Comparison of ENCODE assay signal across 9 mouse cellular contexts in the genomic region with DNA sequence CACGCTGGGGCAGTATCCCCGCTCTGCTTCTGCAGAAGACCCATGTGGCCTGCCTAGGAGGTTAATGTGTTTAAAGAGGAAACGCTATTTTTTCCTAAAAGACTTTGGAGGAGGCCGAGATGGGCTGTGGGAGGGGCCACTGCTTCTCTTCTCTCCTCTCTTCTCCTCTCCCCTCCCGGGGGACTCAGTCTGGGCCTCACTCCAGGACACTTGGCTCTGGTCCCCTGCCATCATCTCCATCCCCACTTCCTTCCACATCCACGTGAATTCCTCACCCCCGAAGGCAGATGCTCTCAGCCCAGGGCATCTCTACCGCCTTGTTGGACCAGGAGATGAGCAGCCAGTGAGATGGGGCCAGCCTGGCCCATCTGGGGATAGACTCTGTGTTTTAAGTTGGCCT.
DNase-seq lines count a peak whose midpoint lies in the region; ATAC-seq lines count a peak whose summit lies in the region.
"Had no signal": no experiment of that assay in that cellular context is flagged by ENCODE, and none has a peak within 500 bp of the region (broad histone marks: within the 10 kb centered on the region; RNA-seq: fewer than 3 reads in every experiment).

No protein-coding gene starts in this region.

- no peak overlapping the region for H3K27ac ChIP-seq in forebrain, embryonic 11.5 days (ENCODE audit: low read depth, low read length)
- H3K27ac ChIP-seq: neural tube, embryonic 13.5 days had no signal

- no peaks in the 10 kb centered on the region for H3K36me3 ChIP-seq in forebrain, embryonic 11.5 days (ENCODE audit: control insufficient read depth, insufficient read depth, low read length)
- H3K36me3 ChIP-seq: neural tube, embryonic 13.5 days had no signal

- no peak overlapping the region for H3K4me3 ChIP-seq in forebrain, embryonic 11.5 days (ENCODE audit: low read depth, low read length)
- H3K4me3 ChIP-seq: neural tube, embryonic 13.5 days had no signal

- H3K9me3 ChIP-seq in forebrain, embryonic 11.5 days (ENCODE audit: control insufficient read depth, low read length) = no peaks in the 10 kb centered on the region
- H3K9me3 ChIP-seq: neural tube, embryonic 13.5 days had no signal

- peak; percentile 21 to 23 for DNase-seq in layer of hippocampus, postnatal 36 days
- no peak for DNase-seq in layer of hippocampus, adult 9-10 months (ENCODE audit: low spot score)
- DNase-seq in adipocyte (ENCODE audit: low spot score) = peak; percentile 19
- DNase-seq in gastrocnemius, postnatal 36 days = peak; percentile 81 to 84
- DNase-seq in kidney, postnatal 14 days = peak; percentile 77
- DNase-seq in thymus, postnatal 14 days = no peak
- no peak for DNase-seq in forebrain, embryonic 11.5 days (ENCODE audit: low spot score)

- 78% methylated on average over 8 of the region's 8 CpGs for WGBS in forebrain, embryonic 11.5 days

- 0 out of 2 replicates have a peak, but pooled peaks cover 2% of the 10 kb centered on the region for H3K4me1 ChIP-seq in forebrain, embryonic 11.5 days (replicated peaks; ENCODE audit: control insufficient read depth, insufficient read depth, low read length)

- H3K9ac ChIP-seq in forebrain, embryonic 11.5 days (ENCODE audit: low read length) = no peak overlapping the region
- H3K9ac ChIP-seq: neural tube, embryonic 13.5 days had no signal

- intact Hi-C loops in gastrocnemius, postnatal 36 days (cut with DNase I) = no loop called here

- H3K4me2 ChIP-seq in forebrain, embryonic 11.5 days (ENCODE audit: low read depth, low read length, severe bottlenecking) = no peak overlapping the region
- H3K4me2 ChIP-seq: neural tube, embryonic 13.5 days had no signal

- no peaks in the 10 kb centered on the region for H3K27me3 ChIP-seq in forebrain, embryonic 11.5 days (ENCODE audit: control insufficient read depth, insufficient read depth, low read length)
- H3K27me3 ChIP-seq: neural tube, embryonic 13.5 days had no signal

- no peak for ATAC-seq in monocyte, adult 5-6 weeks (replicated peaks; ENCODE audit: insufficient number of reproducible peaks, low FRiP score, low TSS enrichment, poor library complexity, severe bottlenecking)
- ATAC-seq in forebrain, embryonic 11.5 days (replicated peaks; ENCODE audit: low FRiP score) = no peak

Comparison
In these comparisons a context has a peak if more than half of its experiments do, and no peak if none do; other contexts are left out.
1. DNase-seq: peak in layer of hippocampus, postnatal 36 days (2 of 2), adipocyte (single experiment), gastrocnemius, postnatal 36 days (2 of 2) and kidney, postnatal 14 days (single experiment); none in layer of hippocampus, adult 9-10 months (single experiment), thymus, postnatal 14 days (single experiment) and forebrain, embryonic 11.5 days (single experiment).